Comparison of ENCODE assay signal across 9 mouse cellular contexts in genomic region chr10:121627216-121627852, GRCm38 (mm10). TPM values are rescaled to one million over a fixed set of nuclear protein-coding genes. Genes with fewer than 3 reads are reported as not detected.
A peak's percentile ranks its signal among the peaks of the same experiment; 100 is the strongest.
DNase-seq lines count a peak whose midpoint lies in the region; ATAC-seq and TF ChIP-seq lines count a peak whose summit lies in the region.
"Had no signal": no experiment of that assay in that cellular context is flagged by ENCODE, and none has a peak within 500 bp of the region (broad histone marks: within the 10 kb centered on the region; RNA-seq: fewer than 3 reads in every experiment).

No protein-coding gene starts in this region.

- no peak for DNase-seq in lung, embryonic 14.5 days
- DNase-seq in lung, adult 18-20 months = no peak
- no peak for DNase-seq in frontal cortex, adult 2 months (ENCODE audit: extremely low spot score in 1 of 2, low spot score in 1 of 2)
- no peak for DNase-seq in frontal cortex, postnatal 10 days (ENCODE audit: low spot score in 2 of 2)
- DNase-seq: heart, adult 18-20 months had no signal

- H3K27me3 ChIP-seq in forebrain, embryonic 13.5 days = no peaks in the 10 kb centered on the region
- no peaks in the 10 kb centered on the region for H3K27me3 ChIP-seq in forebrain, embryonic 15.5 days
- no peaks in the 10 kb centered on the region for H3K27me3 ChIP-seq in lung, embryonic 14.5 days (ENCODE audit: insufficient read depth, low read length)
- no peaks in the 10 kb centered on the region for H3K27me3 ChIP-seq in embryonic facial prominence, embryonic 15.5 days
- H3K27me3 ChIP-seq in myocyte (ENCODE audit: control insufficient read depth, insufficient read depth, insufficient read length) = no peaks in the 10 kb centered on the region

- peaks cover 34% of the 10 kb centered on the region for H3K79me2 ChIP-seq in myocyte (ENCODE audit: control insufficient read depth, insufficient read depth)

- WGBS in forebrain, embryonic 13.5 days = 87% methylated on average over 10 of the region's 10 CpGs
- 85% methylated on average over 10 of the region's 10 CpGs for WGBS in forebrain, embryonic 15.5 days
- WGBS in lung, embryonic 14.5 days = 80% methylated on average over 10 of the region's 10 CpGs
- 78% methylated on average over 10 of the region's 10 CpGs for WGBS in embryonic facial prominence, embryonic 15.5 days

- H3K4me2 ChIP-seq in forebrain, embryonic 13.5 days = peak overlapping the region; percentile 78
- no peak overlapping the region for H3K4me2 ChIP-seq in forebrain, embryonic 15.5 days (replicated peaks)
- H3K4me2 ChIP-seq in lung, embryonic 14.5 days = peak overlapping the region; percentile 82
- H3K4me2 ChIP-seq in embryonic facial prominence, embryonic 15.5 days (replicated peaks) = peak overlapping the region; percentile 63
- peak overlapping the region; percentile 91 for H3K4me2 ChIP-seq in myocyte (ENCODE audit: low read depth)

- no peak overlapping the region for H3ac ChIP-seq in myocyte (ENCODE audit: control insufficient read depth, insufficient read length)

- TF ChIP-seq POLR2A in myocyte (IDR thresholded peaks at IDR 0.05; ENCODE audit: insufficient read length, low read depth) = no peak

- H3K27ac ChIP-seq in forebrain, embryonic 13.5 days = no peak overlapping the region
- no peak overlapping the region for H3K27ac ChIP-seq in forebrain, embryonic 15.5 days (replicated peaks)
- no peak overlapping the region for H3K27ac ChIP-seq in lung, embryonic 14.5 days (ENCODE audit: low read depth)
- H3K27ac ChIP-seq in embryonic facial prominence, embryonic 15.5 days (replicated peaks) = 0 out of 2 replicates have a peak overlapping the region, but pooled peaks have one; percentile 95

- no peak for ATAC-seq in forebrain, embryonic 13.5 days
- no peak for ATAC-seq in forebrain, embryonic 15.5 days (replicated peaks)
- no peak for ATAC-seq in lung, embryonic 14.5 days (ENCODE audit: insufficient read depth)
- no peak for ATAC-seq in embryonic facial prominence, embryonic 15.5 days (ENCODE audit: insufficient number of reproducible peaks, low FRiP score, low TSS enrichment, low read depth)

- no peak overlapping the region for H3K4me3 ChIP-seq in forebrain, embryonic 13.5 days
- H3K4me3 ChIP-seq in forebrain, embryonic 15.5 days = no peak overlapping the region
- no peak overlapping the region; the same call in 1 of the 2 replicates for H3K4me3 ChIP-seq in lung, embryonic 14.5 days (ENCODE audit: low read depth, low read length)
- peak overlapping the region; percentile 64; the same call in 1 of the 2 replicates for H3K4me3 ChIP-seq in embryonic facial prominence, embryonic 15.5 days (replicated peaks)
- H3K4me3 ChIP-seq in myocyte = peak overlapping the region; percentile 90

- TF ChIP-seq CTCF in lung, embryonic 14.5 days (IDR thresholded peaks at IDR 0.05; ENCODE audit: low read depth) = no peak

- no peak overlapping the region for H3K9ac ChIP-seq in forebrain, embryonic 13.5 days
- H3K9ac ChIP-seq in forebrain, embryonic 15.5 days (replicated peaks) = no peak overlapping the region
- no peak overlapping the region for H3K9ac ChIP-seq in lung, embryonic 14.5 days
- H3K9ac ChIP-seq in embryonic facial prominence, embryonic 15.5 days = peak overlapping the region; percentile 71; the same call in 1 of the 2 replicates

- H3K36me3 ChIP-seq in forebrain, embryonic 13.5 days (ENCODE audit: poor library complexity, severe bottlenecking) = no peaks in the 10 kb centered on the region
- H3K36me3 ChIP-seq in forebrain, embryonic 15.5 days = 0 out of 2 replicates have a peak, but pooled peaks cover 2% of the 10 kb centered on the region
- H3K36me3 ChIP-seq in lung, embryonic 14.5 days (ENCODE audit: insufficient read depth) = peaks cover 6% of the 10 kb centered on the region
- 0 out of 2 replicates have a peak, but pooled peaks cover 2% of the 10 kb centered on the region for H3K36me3 ChIP-seq in embryonic facial prominence, embryonic 15.5 days
- H3K36me3 ChIP-seq in myocyte (ENCODE audit: control insufficient read depth, insufficient read depth) = peaks cover 5% of the 10 kb centered on the region

- no peaks in the 10 kb centered on the region for H3K9me3 ChIP-seq in forebrain, embryonic 13.5 days (replicated peaks)
- H3K9me3 ChIP-seq in forebrain, embryonic 15.5 days = no peaks in the 10 kb centered on the region
- H3K9me3 ChIP-seq in lung, embryonic 14.5 days (ENCODE audit: low read depth, low read length) = no peaks in the 10 kb centered on the region
- H3K9me3 ChIP-seq in embryonic facial prominence, embryonic 15.5 days (replicated peaks) = no peaks in the 10 kb centered on the region

- peaks cover 18% of the 10 kb centered on the region for H3K4me1 ChIP-seq in forebrain, embryonic 13.5 days
- H3K4me1 ChIP-seq in forebrain, embryonic 15.5 days = peaks cover 23% of the 10 kb centered on the region
- H3K4me1 ChIP-seq in lung, embryonic 14.5 days (ENCODE audit: insufficient read depth) = peaks cover 6% of the 10 kb centered on the region; the same call in 1 of the 2 replicates
- H3K4me1 ChIP-seq in embryonic facial prominence, embryonic 15.5 days = peaks cover 8% of the 10 kb centered on the region

TF ChIP-seq in myocyte, 11 proteins besides CTCF, POLR2A, EP300 and RAD21:
- TF ChIP-seq E2F4 (IDR thresholded peaks at IDR 0.05; ENCODE audit: insufficient read depth) (no peak), MYOD1 (IDR thresholded peaks at IDR 0.05; ENCODE audit: control insufficient read depth in 1 of 3, insufficient read length in 2 of 3, low read depth in 2 of 3) (no peak), TCF12 (IDR thresholded peaks at IDR 0.05; ENCODE audit: insufficient read depth, poor library complexity, severe bottlenecking) (no peak), MAX (IDR thresholded peaks at IDR 0.05; ENCODE audit: low read depth) (no peak), TCF3 (IDR thresholded peaks at IDR 0.05; ENCODE audit: insufficient read length, low read depth) (no peak), CEBPB (IDR thresholded peaks at IDR 0.05; ENCODE audit: insufficient read depth, poor library complexity, severe bottlenecking) (no peak), SRF (IDR thresholded peaks at IDR 0.05; ENCODE audit: control insufficient read depth, insufficient read length, low read depth) (no peak), USF1 (IDR thresholded peaks at IDR 0.05; ENCODE audit: low read depth) (no peak), POLR2AphosphoS2 (IDR thresholded peaks at IDR 0.05; ENCODE audit: insufficient read length, low read depth) (no peak), REST (IDR thresholded peaks at IDR 0.05; ENCODE audit: insufficient read depth, insufficient read length) (no peak), MYOG (IDR thresholded peaks at IDR 0.05; ENCODE audit: control insufficient read depth in 1 of 3, insufficient read depth in 1 of 3, insufficient read length in 2 of 3, low read depth in 2 of 3) (no peak)

RNA-seq across cellular contexts. Expression of gene Xpot, which starts 1.2 kb away (rescaled TPM):
- 37.9 and 38.3 TPM in 2 replicates for polyA plus RNA-seq in forebrain, embryonic 13.5 days (2015; fragmentation: Nextera tagmentation; extraction: Ambion mirVana)
- polyA plus RNA-seq in forebrain, embryonic 15.5 days (2015; fragmentation: Nextera tagmentation; extraction: Ambion mirVana) = 37.6 and 38.7 TPM in 2 replicates
- 67.5 and 69.9 TPM in 2 replicates for polyA plus RNA-seq in lung, embryonic 14.5 days (2014; fragmentation: Nextera tagmentation; extraction: Ambion mirVana)
- 44.4 and 45.7 TPM in 2 replicates for polyA plus RNA-seq in embryonic facial prominence, embryonic 15.5 days (2015; fragmentation: Nextera tagmentation; extraction: Ambion mirVana)
- polyA plus RNA-seq in myocyte (2012; fragmentation: generic; extraction: Trizol) = 78.6 TPM
- polyA plus RNA-seq in frontal cortex, adult 2 months (2012; rRNA removed) = 71.6 and 72.6 TPM in 2 replicates

RNA-seq across cellular contexts. Expression of gene D930020B18Rik, which starts 14.1 kb away (rescaled TPM):
- polyA plus RNA-seq in forebrain, embryonic 13.5 days (2015; fragmentation: Nextera tagmentation; extraction: Ambion mirVana) = 0.11 TPM in 1 of 2 replicates, not detected in the other
- 0.10 and 0.19 TPM in 2 replicates for polyA plus RNA-seq in forebrain, embryonic 15.5 days (2015; fragmentation: Nextera tagmentation; extraction: Ambion mirVana)
- 0.46 and 0.54 TPM in 2 replicates for polyA plus RNA-seq in lung, embryonic 14.5 days (2014; fragmentation: Nextera tagmentation; extraction: Ambion mirVana)
- 2.5 and 2.6 TPM in 2 replicates for polyA plus RNA-seq in embryonic facial prominence, embryonic 15.5 days (2015; fragmentation: Nextera tagmentation; extraction: Ambion mirVana)
- not detected for polyA plus RNA-seq in myocyte (2012; fragmentation: generic; extraction: Trizol)
- 0.61 and 0.72 TPM in 2 replicates for polyA plus RNA-seq in frontal cortex, adult 2 months (2012; rRNA removed)

RNA-seq across cellular contexts. Expression of gene Tbk1, which starts 40.7 kb away (rescaled TPM):
- 31.7 and 37.1 TPM in 2 replicates for polyA plus RNA-seq in forebrain, embryonic 13.5 days (2015; fragmentation: Nextera tagmentation; extraction: Ambion mirVana)
- 35.0 and 36.3 TPM in 2 replicates for polyA plus RNA-seq in forebrain, embryonic 15.5 days (2015; fragmentation: Nextera tagmentation; extraction: Ambion mirVana)
- 38.1 and 39.6 TPM in 2 replicates for polyA plus RNA-seq in lung, embryonic 14.5 days (2014; fragmentation: Nextera tagmentation; extraction: Ambion mirVana)
- polyA plus RNA-seq in embryonic facial prominence, embryonic 15.5 days (2015; fragmentation: Nextera tagmentation; extraction: Ambion mirVana) = 28.6 and 34.5 TPM in 2 replicates
- 9.0 TPM for polyA plus RNA-seq in myocyte (2012; fragmentation: generic; extraction: Trizol)
- polyA plus RNA-seq in frontal cortex, adult 2 months (2012; rRNA removed) = 45.2 and 50.4 TPM in 2 replicates

Comparison
In these comparisons a context has a peak if more than half of its experiments do, and no peak if none do; other contexts are left out.
1. H3K4me3 ChIP-seq: peak in embryonic facial prominence, embryonic 15.5 days (single experiment) and myocyte (single experiment); none in forebrain, embryonic 13.5 days (single experiment), forebrain, embryonic 15.5 days (single experiment) and lung, embryonic 14.5 days (single experiment).